Mouse (Mus musculus): ENCODE data around the gene Apela. TPM values are rescaled to one million over a fixed set of nuclear protein-coding genes. Genes with fewer than 3 reads are reported as not detected.

The Apela gene
- polyA plus RNA-seq (2012; rRNA removed) = 0.23 and 0.34 TPM in 2 replicates

- no peak for DNase-seq (ENCODE audit: extremely low spot score in 1 of 2, low spot score in 1 of 2)
These were observed at the start of gene Apela for GRCm38 (mm10) chr8:65037117-65037533. Gene Apela, minus strand, starts transcription at chr8:65037336.

GRCm38 (mm10) chr8:65085680-65086079, 48.5 kb upstream of the Apela start:
- no peak for DNase-seq (ENCODE audit: extremely low spot score in 1 of 2, low spot score in 1 of 2)

- no peak for DNase-seq (ENCODE audit: extremely low spot score in 1 of 2, low spot score in 1 of 2)
These were observed 43.6 kb upstream of the Apela start for GRCm38 (mm10) chr8:65080731-65081130.

GRCm38 (mm10) chr8:65074733-65075132, 37.6 kb upstream of the Apela start, which contains the start of gene Gm10663:
Gene Gm10663, plus strand, starts transcription at chr8:65075033.
- no peak for DNase-seq (ENCODE audit: extremely low spot score in 1 of 2, low spot score in 1 of 2)

GRCm38 (mm10) chr8:65070996-65071395, 33.9 kb upstream of the Apela start:
- no peak for DNase-seq (ENCODE audit: extremely low spot score in 1 of 2, low spot score in 1 of 2)

- DNase-seq (ENCODE audit: extremely low spot score in 1 of 2, low spot score in 1 of 2) = no peak
These were observed 31.3 kb upstream of the Apela start for GRCm38 (mm10) chr8:65068473-65068819.

GRCm38 (mm10) chr8:65067694-65068472, 30.7 kb upstream of the Apela start:
- DNase-seq (ENCODE audit: extremely low spot score in 1 of 2, low spot score in 1 of 2) = no peak

- no peak for DNase-seq (ENCODE audit: extremely low spot score in 1 of 2, low spot score in 1 of 2)
These were observed 29.9 kb upstream of the Apela start for GRCm38 (mm10) chr8:65067031-65067430.

- no peak for DNase-seq (ENCODE audit: extremely low spot score in 1 of 2, low spot score in 1 of 2)
These were observed 28.5 kb upstream of the Apela start for GRCm38 (mm10) chr8:65065622-65066021.

GRCm38 (mm10) chr8:65064071-65064470, 26.9 kb upstream of the Apela start:
- no peak for DNase-seq (ENCODE audit: extremely low spot score in 1 of 2, low spot score in 1 of 2)

GRCm38 (mm10) chr8:65062195-65062594, 25.1 kb upstream of the Apela start:
- no peak for DNase-seq (ENCODE audit: extremely low spot score in 1 of 2, low spot score in 1 of 2)

GRCm38 (mm10) chr8:65056722-65057121, 19.6 kb upstream of the Apela start:
- no peak for DNase-seq (ENCODE audit: extremely low spot score in 1 of 2, low spot score in 1 of 2)

- no peak for DNase-seq (ENCODE audit: extremely low spot score in 1 of 2, low spot score in 1 of 2)
These were observed 16.8 kb upstream of the Apela start for GRCm38 (mm10) chr8:65053968-65054367.

GRCm38 (mm10) chr8:65053554-65053953, 16.4 kb upstream of the Apela start:
- no peak for DNase-seq (ENCODE audit: extremely low spot score in 1 of 2, low spot score in 1 of 2)

GRCm38 (mm10) chr8:65047801-65048200, 10.7 kb upstream of the Apela start:
- no peak for DNase-seq (ENCODE audit: extremely low spot score in 1 of 2, low spot score in 1 of 2)

GRCm38 (mm10) chr8:65047193-65047592, 10.1 kb upstream of the Apela start:
- DNase-seq (ENCODE audit: extremely low spot score in 1 of 2, low spot score in 1 of 2) = no peak

- no peak for DNase-seq (ENCODE audit: extremely low spot score in 1 of 2, low spot score in 1 of 2)
These were observed 9.4 kb upstream of the Apela start for GRCm38 (mm10) chr8:65046565-65046964.

- no peak for DNase-seq (ENCODE audit: extremely low spot score in 1 of 2, low spot score in 1 of 2)
These were observed 3.0 kb downstream of the Apela start for GRCm38 (mm10) chr8:65034136-65034535.

GRCm38 (mm10) chr8:65033056-65033455, 4.1 kb downstream of the Apela start:
- no peak for DNase-seq (ENCODE audit: extremely low spot score in 1 of 2, low spot score in 1 of 2)

- DNase-seq (ENCODE audit: extremely low spot score in 1 of 2, low spot score in 1 of 2) = no peak
These were observed 5.0 kb downstream of the Apela start for GRCm38 (mm10) chr8:65032107-65032506.

GRCm38 (mm10) chr8:65030735-65031485, 6.2 kb downstream of the Apela start:
- no peak for DNase-seq (ENCODE audit: extremely low spot score in 1 of 2, low spot score in 1 of 2)

GRCm38 (mm10) chr8:65029776-65030175, 7.4 kb downstream of the Apela start:
- no peak for DNase-seq (ENCODE audit: extremely low spot score in 1 of 2, low spot score in 1 of 2)

All from frontal cortex, adult 2 months (tissue).